Mouse (Mus musculus) liver, adult 2 months (tissue): ENCODE data around the gene Tmem82. TPM values are rescaled to one million over a fixed set of nuclear protein-coding genes. Genes with fewer than 3 reads are reported as not detected.

Experiments used
- DNase-seq: peaks from one replicate; pipeline ENCODE4 v3.0.0-alpha.2; 2011; ENCODE audit warnings: low read depth, low spot score; ENCODE audit errors: extremely low read depth
- H3K27ac ChIP-seq: fragments of 200-500 bp; replicated peaks from 2 replicates; pipeline ENCODE4 v1.5.1; 2012; ENCODE audit warnings: low read depth, mild to moderate bottlenecking, control low read depth, inconsistent platforms, low read length; ENCODE audit not compliant: insufficient read depth
- H3K27me3 ChIP-seq: fragments of 200-500 bp; 2 replicates; pipeline ENCODE4 v1.6.1; 2012; ENCODE audit warnings: mild to moderate bottlenecking, moderate library complexity, low read length, inconsistent platforms; ENCODE audit not compliant: control insufficient read depth, insufficient read depth
- H3K36me3 ChIP-seq: fragments of 200-500 bp; 2 replicates; pipeline ENCODE4 v1.6.1; 2012; ENCODE audit warnings: low read length, inconsistent platforms; ENCODE audit not compliant: control insufficient read depth, insufficient read depth
- H3K4me1 ChIP-seq: fragments of 200-500 bp; 2 replicates; pipeline ENCODE4 v1.6.1; 2011; ENCODE audit warnings: low read length; ENCODE audit not compliant: control insufficient read depth, insufficient read depth
- H3K4me3 ChIP-seq: fragments of 200-500 bp; 2 replicates; pipeline ENCODE4 v1.5.1; 2011; ENCODE audit warnings: low read depth, mild to moderate bottlenecking, control low read depth, low read length, moderate library complexity; ENCODE audit not compliant: insufficient read depth
- H3K79me2 ChIP-seq: fragments of 200-500 bp; 2 replicates; pipeline ENCODE4 v1.6.1; 2012; ENCODE audit warnings: inconsistent platforms, mild to moderate bottlenecking, low read length, moderate library complexity; ENCODE audit not compliant: control insufficient read depth, insufficient read depth
- H3K9ac ChIP-seq: fragments of 200-500 bp; 2 replicates; pipeline ENCODE4 v1.6.1; 2012; ENCODE audit warnings: low read depth, mild to moderate bottlenecking, control low read depth, inconsistent platforms, low read length
- CTCF ChIP-seq: fragments of 200-500 bp; IDR thresholded peaks from 2 replicates; pipeline ENCODE4 v1.5.1; 2011; ENCODE audit warnings: low read depth, low read length, control low read depth
- POLR2A ChIP-seq: fragments of 200-500 bp; IDR thresholded peaks from 2 replicates; pipeline ENCODE4 v1.6.1; 2011; ENCODE audit warnings: low read length, control low read depth; ENCODE audit not compliant: insufficient read depth; ENCODE audit errors: extremely low read depth
- WGBS: fragments of 180-500 bp; shearing (Covaris S2); methylation state at CpG from one replicate; pipeline ENCODE4 v1.1.7; 2018; 5-methylcytosine and 5-hydroxymethylcytosine counted together
- polyA plus RNA-seq: library from polyadenylated mRNA; depleted of rRNA; stranded (reverse); fragments of >200 nt; gene quantifications from 2 replicates; pipeline ENCODE4 v1.2.3, GENCODE M21; 2012; rRNA removed
- total RNA-seq: library from RNA; depleted of rRNA; stranded (reverse); fragments of >200 nt; gene quantifications from 2 replicates; pipeline ENCODE4 v1.2.3, GENCODE M21; 2014; rRNA removed

The Tmem82 gene
- total and polyA plus RNA-seq, 2 experiments: 9.3 to 34.7 TPM

GRCm38 (mm10) chr4:141565325-141565724, 53.1 kb downstream of the Tmem82 start:
- 92% methylated on average over 7 of the region's 7 CpGs for WGBS
- TF ChIP-seq POLR2A (no peak), CTCF (no peak)
- no peak for DNase-seq
- H3K79me2 ChIP-seq: no peaks in the 10 kb centered on the region
- H3K36me3 ChIP-seq: no peaks in the 10 kb centered on the region
- no peak overlapping the region for H3K4me3 ChIP-seq
- H3K27me3 ChIP-seq: no peaks in the 10 kb centered on the region
- H3K27ac ChIP-seq: no peak overlapping the region
- H3K4me1 ChIP-seq: peaks cover 6% of the 10 kb centered on the region
- no peak overlapping the region for H3K9ac ChIP-seq

- 78% methylated on average over 3 of the region's 3 CpGs for WGBS
- Histone ChIP-seq H3K4me3 (no peak overlapping the region), H3K79me2 (no peaks in the 10 kb centered on the region), H3K9ac (no peak overlapping the region), H3K36me3 (no peaks in the 10 kb centered on the region), H3K4me1 (peaks cover 4% of the 10 kb centered on the region), H3K27me3 (no peaks in the 10 kb centered on the region), H3K27ac (no peak overlapping the region)
- no peak for TF ChIP-seq CTCF
- no peak for TF ChIP-seq POLR2A
- DNase-seq: no peak
Observed at GRCm38 (mm10) chr4:141564660-141565059, 53.8 kb downstream of the Tmem82 start.

GRCm38 (mm10) chr4:141564209-141564608, 54.2 kb downstream of the Tmem82 start:
- Histone ChIP-seq H3K4me3 (no peak overlapping the region), H3K27ac (no peak overlapping the region), H3K4me1 (0 out of 2 replicates have a peak, but pooled peaks cover 1% of the 10 kb centered on the region), H3K27me3 (no peaks in the 10 kb centered on the region), H3K9ac (no peak overlapping the region), H3K36me3 (no peaks in the 10 kb centered on the region), H3K79me2 (no peaks in the 10 kb centered on the region)
- no peak for DNase-seq
- TF ChIP-seq POLR2A: no peak
- no peak for TF ChIP-seq CTCF
- 97% methylated on average over 4 of the region's 4 CpGs for WGBS

Other genes with a start within 250 kb of the Tmem82 start
- not detected in 2 replicates for gene Clcnka, start 219.9 kb downstream of the Tmem82 start, total RNA-seq
- gene Clcnka, start 219.9 kb downstream of the Tmem82 start, polyA plus RNA-seq: 0.04 TPM in 1 of 2 replicates, not detected in the other
- gene Clcnkb, start 202.6 kb downstream of the Tmem82 start, total RNA-seq: not detected in 2 replicates
- gene Clcnkb, start 202.6 kb downstream of the Tmem82 start, polyA plus RNA-seq: not detected in 2 replicates
- gene Hspb7, start 197.9 kb downstream of the Tmem82 start, total RNA-seq: 0.07 and 0.09 TPM in 2 replicates
- gene Hspb7, start 197.9 kb downstream of the Tmem82 start, polyA plus RNA-seq: 0.02 TPM in 1 of 2 replicates, not detected in the other
- not detected in 2 replicates for gene Srarp, start 182.5 kb downstream of the Tmem82 start, total RNA-seq
- not detected in 2 replicates for gene Srarp, start 182.5 kb downstream of the Tmem82 start, polyA plus RNA-seq
- gene Zbtb17, start 174.0 kb downstream of the Tmem82 start, total RNA-seq: 7.3 and 8.5 TPM in 2 replicates
- gene Zbtb17, start 174.0 kb downstream of the Tmem82 start, polyA plus RNA-seq: 12.8 and 16.8 TPM in 2 replicates
- gene Spen, start 80.0 kb downstream of the Tmem82 start, total RNA-seq: 8.1 and 9.1 TPM in 2 replicates
- gene Spen, start 80.0 kb downstream of the Tmem82 start, polyA plus RNA-seq: 5.9 and 7.5 TPM in 2 replicates
- 0.37 and 0.74 TPM in 2 replicates for gene Fblim1, start 12.5 kb downstream of the Tmem82 start, total RNA-seq
- gene Fblim1, start 12.5 kb downstream of the Tmem82 start, polyA plus RNA-seq: 0.86 and 1.2 TPM in 2 replicates
- gene Slc25a34, start 5.2 kb upstream of the Tmem82 start, total RNA-seq: 10.2 and 10.6 TPM in 2 replicates
- 5.1 and 10.3 TPM in 2 replicates for gene Slc25a34, start 5.2 kb upstream of the Tmem82 start, polyA plus RNA-seq
- 2.7 and 5.0 TPM in 2 replicates for gene Plekhm2, start 46.3 kb upstream of the Tmem82 start, total RNA-seq
- 11.2 and 13.5 TPM in 2 replicates for gene Plekhm2, start 46.3 kb upstream of the Tmem82 start, polyA plus RNA-seq
- 16.3 and 30.3 TPM in 2 replicates for gene Rsc1a1, start 67.0 kb upstream of the Tmem82 start, total RNA-seq
- gene Rsc1a1, start 67.0 kb upstream of the Tmem82 start, polyA plus RNA-seq: 52.0 and 70.9 TPM in 2 replicates
- gene Ddi2, start 104.8 kb upstream of the Tmem82 start, total RNA-seq: 59.2 and 64.0 TPM in 2 replicates
- gene Ddi2, start 104.8 kb upstream of the Tmem82 start, polyA plus RNA-seq: 51.2 and 55.7 TPM in 2 replicates
- 164 and 180 TPM in 2 replicates for gene Agmat, start 128.0 kb upstream of the Tmem82 start, total RNA-seq
- gene Agmat, start 128.0 kb upstream of the Tmem82 start, polyA plus RNA-seq: 453 and 487 TPM in 2 replicates
- gene Dnajc16, start 172.3 kb upstream of the Tmem82 start, total RNA-seq: 3.8 and 5.4 TPM in 2 replicates
- 5.5 and 5.6 TPM in 2 replicates for gene Dnajc16, start 172.3 kb upstream of the Tmem82 start, polyA plus RNA-seq
- gene Casp9, start 175.0 kb upstream of the Tmem82 start, total RNA-seq: 8.4 and 10.5 TPM in 2 replicates
- 10.9 and 13.3 TPM in 2 replicates for gene Casp9, start 175.0 kb upstream of the Tmem82 start, polyA plus RNA-seq
- 80.9 and 238 TPM in 2 replicates for gene Cela2a, start 207.5 kb upstream of the Tmem82 start, total RNA-seq
- 3.6 and 4.8 TPM in 2 replicates for gene Cela2a, start 207.5 kb upstream of the Tmem82 start, polyA plus RNA-seq
- gene Ctrc, start 227.7 kb upstream of the Tmem82 start, total RNA-seq: 0.34 and 0.83 TPM in 2 replicates
- 0.24 TPM in 1 of 2 replicates, not detected in the other for gene Ctrc, start 227.7 kb upstream of the Tmem82 start, polyA plus RNA-seq